Mouse (Mus musculus) forebrain, embryonic 14.5 days (tissue): ENCODE measurements around the gene Lgr5. TPM values are rescaled to one million over a fixed set of nuclear protein-coding genes. Genes with fewer than 3 reads are reported as not detected.

ENCODE experiments used
- ATAC-seq: fragments of 200-750 bp; cut with Nextera tagmentation; 2 replicates; pipeline ENCODE4 v1.8.0; 2017; ENCODE audit warnings: mild to moderate bottlenecking, moderate library complexity
- DNase-seq: peaks from one replicate; pipeline ENCODE4 v3.0.0-alpha.2; 2015; ENCODE audit warnings: low spot score
- H3K27ac ChIP-seq: fragments of 300-500 bp; sonication (generic); 2 replicates; pipeline ENCODE4 v1.5.1; 2014; ENCODE audit warnings: low read depth, mild to moderate bottlenecking, control low read depth, low read length, moderate library complexity
- H3K27me3 ChIP-seq: fragments of 300-500 bp; sonication (generic); replicated peaks from 2 replicates; pipeline ENCODE4 v1.6.1; 2014; ENCODE audit warnings: low read length, control low read depth, mixed read lengths; ENCODE audit not compliant: control insufficient read depth, insufficient read depth
- H3K36me3 ChIP-seq: fragments of 300-500 bp; sonication (generic); 2 replicates; pipeline ENCODE4 v1.6.1; 2014; ENCODE audit warnings: low read length, control low read depth; ENCODE audit not compliant: control insufficient read depth, insufficient read depth
- H3K4me1 ChIP-seq: fragments of 300-500 bp; sonication (generic); 2 replicates; pipeline ENCODE4 v1.6.1; 2014; ENCODE audit warnings: antibody characterized with exemption, low read length, control low read depth; ENCODE audit not compliant: control insufficient read depth, insufficient read depth
- H3K4me2 ChIP-seq: fragments of 300-500 bp; sonication (generic); 2 replicates; pipeline ENCODE4 v1.6.1; 2014; ENCODE audit warnings: mild to moderate bottlenecking, control low read depth, low read length
- H3K4me3 ChIP-seq: fragments of 300-500 bp; sonication (generic); 2 replicates; pipeline ENCODE4 v1.5.1; 2014; ENCODE audit warnings: low read depth, low read length, control low read depth
- H3K9ac ChIP-seq: fragments of 300-500 bp; sonication (generic); 2 replicates; pipeline ENCODE4 v1.6.1; 2014; ENCODE audit warnings: mild to moderate bottlenecking, low read length, control low read depth, moderate library complexity
- H3K9me3 ChIP-seq: fragments of 300-500 bp; sonication (generic); replicated peaks from 2 replicates; pipeline ENCODE4 v1.6.1; 2016; ENCODE audit warnings: low read length, control low read depth, mixed read lengths; ENCODE audit not compliant: control insufficient read depth
- WGBS: fragments of 180-500 bp; shearing (Covaris S2); extraction: QIAGEN DNeasy Blood & Tissue Kit; methylation state at CpG from one replicate; pipeline ENCODE4 v1.1.7; 2014; 5-methylcytosine and 5-hydroxymethylcytosine counted together
- polyA plus RNA-seq: library from polyadenylated mRNA; unstranded; fragments of >200 nt; fragmentation: Nextera tagmentation; extraction: Ambion mirVana; gene quantifications from 2 replicates; pipeline ENCODE4 v1.2.1, GENCODE M21; 2014

Lgr5 gene
- polyA plus RNA-seq, 1 experiment from 2014 or later = 0.44 TPM

DNA sequence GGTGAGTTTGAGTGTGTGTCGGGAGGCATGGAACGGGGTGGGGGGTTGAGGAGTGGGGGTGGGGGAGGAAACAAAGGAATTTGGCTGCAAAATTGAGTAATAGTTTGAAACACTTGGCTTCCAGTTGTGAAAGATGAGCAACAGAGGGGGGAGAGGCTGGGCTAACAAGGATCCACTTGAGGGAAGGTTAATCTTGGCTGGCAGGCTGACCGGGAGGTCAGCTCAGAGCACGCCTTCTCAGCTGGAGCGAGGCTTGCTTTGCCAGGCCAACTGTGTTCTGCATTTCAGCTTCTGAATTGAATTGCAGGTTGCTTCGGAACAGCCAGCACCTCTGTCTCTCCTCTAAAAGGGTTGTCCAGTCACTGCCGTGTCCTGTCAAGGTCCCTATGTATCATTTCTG is 8.1 kb downstream of the Lgr5 start:
- Histone ChIP-seq H3K27ac (no peak overlapping the region), H3K9ac (no peak overlapping the region), H3K4me2 (no peak overlapping the region), H3K4me3 (no peak overlapping the region), H3K36me3 (no peaks in the 10 kb centered on the region), H3K4me1 (no peaks in the 10 kb centered on the region), H3K27me3 (peaks cover 47% of the 10 kb centered on the region), H3K9me3 (no peaks in the 10 kb centered on the region)
- no peak for DNase-seq
- no peak for ATAC-seq
- 18% methylated on average over 7 of the region's 7 CpGs for WGBS

DNA sequence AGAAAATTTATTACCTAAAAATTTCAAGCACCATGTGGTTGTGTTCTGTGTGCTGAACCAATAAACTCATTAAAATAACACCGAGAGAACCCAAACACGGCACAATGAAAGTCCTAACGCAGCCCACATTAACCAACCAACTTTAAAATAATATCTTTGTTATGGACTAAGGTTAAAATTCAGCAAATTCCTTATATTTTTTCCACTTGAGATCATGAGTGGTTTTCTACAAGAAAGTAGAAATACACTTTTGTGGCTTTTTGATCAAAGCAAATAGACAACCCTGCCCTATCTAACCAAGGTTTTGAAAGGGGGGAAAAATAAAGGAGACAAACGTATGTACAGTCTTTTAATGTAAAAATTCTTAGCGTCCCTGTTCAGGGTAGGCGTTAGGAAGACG is 8.5 kb downstream of the Lgr5 start:
- Histone ChIP-seq H3K9me3 (no peaks in the 10 kb centered on the region), H3K4me3 (no peak overlapping the region), H3K4me2 (no peak overlapping the region), H3K9ac (no peak overlapping the region), H3K4me1 (no peaks in the 10 kb centered on the region), H3K27ac (no peak overlapping the region), H3K27me3 (peaks cover 45% of the 10 kb centered on the region), H3K36me3 (no peaks in the 10 kb centered on the region)
- 67% methylated on average over 7 of the region's 7 CpGs for WGBS
- no peak for DNase-seq
- no peak for ATAC-seq

- Histone ChIP-seq H3K9ac (no peak overlapping the region), H3K9me3 (no peaks in the 10 kb centered on the region), H3K27ac (no peak overlapping the region), H3K4me3 (no peak overlapping the region), H3K36me3 (no peaks in the 10 kb centered on the region), H3K4me2 (no peak overlapping the region), H3K4me1 (no peaks in the 10 kb centered on the region), H3K27me3 (peaks cover 20% of the 10 kb centered on the region)
- DNase-seq (no peak), ATAC-seq (no peak)
- WGBS = 25% methylated on average over 3 of the region's 3 CpGs
Observed at GRCm38 (mm10) chr10:115571734-115572440, 15.7 kb downstream of the Lgr5 start.

DNA sequence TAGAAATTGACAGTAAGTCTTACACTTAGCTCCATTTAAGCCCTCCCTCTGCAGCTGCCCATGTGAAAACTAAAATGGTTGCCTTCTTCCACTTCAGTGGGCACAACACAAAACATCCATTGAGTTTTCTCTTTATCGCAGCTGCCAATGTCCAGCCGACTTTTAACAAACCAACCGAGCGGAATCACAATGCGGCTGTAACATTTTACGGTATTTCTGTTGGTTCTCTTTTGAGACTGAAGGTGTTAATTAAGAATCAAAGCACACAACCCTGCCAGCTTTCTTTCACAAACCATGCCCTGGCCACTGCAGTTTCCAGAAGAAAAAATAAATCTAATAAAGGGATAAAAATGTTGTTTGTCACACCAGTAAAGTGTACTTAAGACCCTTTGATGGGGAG is 16.3 kb downstream of the Lgr5 start:
- Histone ChIP-seq H3K9ac (no peak overlapping the region), H3K9me3 (no peaks in the 10 kb centered on the region), H3K4me2 (no peak overlapping the region), H3K36me3 (no peaks in the 10 kb centered on the region), H3K4me3 (no peak overlapping the region), H3K27me3 (peaks cover 20% of the 10 kb centered on the region), H3K4me1 (no peaks in the 10 kb centered on the region), H3K27ac (no peak overlapping the region)
- peak; percentile 81 for DNase-seq
- WGBS = 4% methylated on average over 6 of the region's 6 CpGs
- peak; percentile 76 for ATAC-seq

DNA sequence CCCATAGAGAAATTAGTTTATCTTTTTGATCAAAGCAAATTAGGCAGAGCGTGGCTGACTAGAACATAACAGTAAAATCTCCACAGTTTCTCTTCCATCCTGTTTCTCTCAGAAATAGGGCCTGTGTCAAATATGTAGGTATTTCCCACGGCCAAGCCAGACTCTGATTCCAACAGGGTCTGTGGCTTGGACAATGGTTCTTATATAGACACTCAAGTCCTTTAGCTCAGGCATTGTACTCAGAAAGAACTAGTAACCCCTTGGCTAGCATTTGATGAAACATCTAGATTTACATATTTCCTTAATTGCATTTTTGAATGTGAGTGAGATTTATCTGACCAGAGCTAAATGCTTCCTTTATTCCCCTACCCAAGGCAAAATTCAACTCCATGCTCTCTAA is 17.0 kb downstream of the Lgr5 start:
- no peaks in the 10 kb centered on the region for H3K36me3 ChIP-seq
- H3K27me3 ChIP-seq = peaks cover 20% of the 10 kb centered on the region
- no peaks in the 10 kb centered on the region for H3K9me3 ChIP-seq
- DNase-seq (no peak), ATAC-seq (no peak)
- no peak overlapping the region for H3K27ac ChIP-seq
- no peak overlapping the region for H3K4me2 ChIP-seq
- H3K4me1 ChIP-seq = no peaks in the 10 kb centered on the region
- H3K9ac ChIP-seq = no peak overlapping the region
- 16% methylated on average over 2 of the region's 2 CpGs for WGBS
- no peak overlapping the region for H3K4me3 ChIP-seq

GRCm38 (mm10) chr10:115569712-115570491 is 17.7 kb downstream of the Lgr5 start, which contains the start of gene A930009A15Rik:
Gene A930009A15Rik, plus strand, starts transcription at chr10:115569986.
- Histone ChIP-seq H3K9ac (no peak within 1 kb of the TSS), H3K4me3 (no peak within 1 kb of the TSS), H3K36me3 (no peaks in the 10 kb centered on the region), H3K9me3 (no peaks in the 10 kb centered on the region), H3K27me3 (peaks cover 18% of the 10 kb centered on the region), H3K27ac (no peak within 1 kb of the TSS), H3K4me1 (no peaks in the 10 kb centered on the region), H3K4me2 (no peak within 1 kb of the TSS)
- ATAC-seq = 0 out of 2 replicates have a peak, but pooled peaks have one; percentile 38
- DNase-seq = no peak
- WGBS = 49% methylated on average over 15 of the region's 15 CpGs

GRCm38 (mm10) chr10:115563961-115564360 is 23.6 kb downstream of the Lgr5 start:
- Histone ChIP-seq H3K4me2 (no peak overlapping the region), H3K4me1 (no peaks in the 10 kb centered on the region), H3K9me3 (no peaks in the 10 kb centered on the region), H3K4me3 (no peak overlapping the region), H3K27me3 (peaks cover 19% of the 10 kb centered on the region; the same call in 1 of the 2 replicates), H3K27ac (no peak overlapping the region), H3K36me3 (no peaks in the 10 kb centered on the region), H3K9ac (no peak overlapping the region)
- DNase-seq (no peak), ATAC-seq (no peak)
- 79% methylated on average over 5 of the region's 5 CpGs for WGBS

GRCm38 (mm10) chr10:115562911-115563686 is 24.5 kb downstream of the Lgr5 start:
- Histone ChIP-seq H3K4me1 (no peaks in the 10 kb centered on the region), H3K4me3 (no peak overlapping the region), H3K27me3 (peaks cover 19% of the 10 kb centered on the region), H3K9me3 (no peaks in the 10 kb centered on the region), H3K4me2 (no peak overlapping the region), H3K27ac (no peak overlapping the region), H3K36me3 (no peaks in the 10 kb centered on the region), H3K9ac (no peak overlapping the region)
- WGBS = 83% methylated on average over 4 of the region's 4 CpGs
- no peak for ATAC-seq
- no peak for DNase-seq
